Comparison of ENCODE assay signal across 8 mouse cellular contexts in genomic region chr9:21545351-21545915, GRCm38 (mm10). TPM values are rescaled to one million over a fixed set of nuclear protein-coding genes. Genes with fewer than 3 reads are reported as not detected.
A peak's percentile ranks its signal among the peaks of the same experiment; 100 is the strongest.
DNase-seq lines count a peak whose midpoint lies in the region; ATAC-seq and TF ChIP-seq lines count a peak whose summit lies in the region.

No protein-coding gene starts in this region.

- no peaks in the 10 kb centered on the region for H3K9me3 ChIP-seq in heart, postnatal 0 days (replicated peaks; ENCODE audit: control insufficient read depth, low read length)

- H3K79me2 ChIP-seq in macrophage (ENCODE audit: inconsistent target): peaks cover 28% of the 10 kb centered on the region

- TF ChIP-seq EP300 in heart, postnatal 0 days (IDR thresholded peaks at IDR 0.05; ENCODE audit: low read depth): no peak

- no peak for TF ChIP-seq POLR2A in bone marrow macrophage, adult 2 months (IDR thresholded peaks at IDR 0.05; ENCODE audit: borderline replicate concordance, low read depth, low read length)

- peak overlapping the region; percentile 37; the same call in 1 of the 2 replicates for H3K9ac ChIP-seq in heart, postnatal 0 days (replicated peaks; ENCODE audit: low read depth, low read length)

- peaks cover 15% of the 10 kb centered on the region for H3K4me1 ChIP-seq in bone marrow macrophage, adult 2 months (ENCODE audit: control insufficient read depth, insufficient read depth, low read length)
- peaks cover 7% of the 10 kb centered on the region for H3K4me1 ChIP-seq in heart, postnatal 0 days (ENCODE audit: control insufficient read depth, insufficient read depth)

- H3K27ac ChIP-seq in bone marrow macrophage, adult 2 months (ENCODE audit: insufficient read depth, low read depth, low read length): no peak overlapping the region
- peak overlapping the region; percentile 99 for H3K27ac ChIP-seq in heart, postnatal 0 days (ENCODE audit: low read depth)
- H3K27ac ChIP-seq in macrophage: peak overlapping the region; percentile 38; the same call in 1 of the 2 replicates

- 0 out of 2 replicates have a peak, but pooled peaks cover 5% of the 10 kb centered on the region for H3K36me3 ChIP-seq in heart, postnatal 0 days (replicated peaks; ENCODE audit: control insufficient read depth, insufficient read depth, low read length)
- H3K36me3 ChIP-seq in macrophage (ENCODE audit: inconsistent target): peaks cover 14% of the 10 kb centered on the region; the same call in 1 of the 2 replicates

- ATAC-seq in heart, postnatal 0 days (ENCODE audit: insufficient read depth, low read depth): peak; percentile 3; the same call in 1 of the 2 replicates

- TF ChIP-seq CTCF in bone marrow macrophage, adult 2 months (IDR thresholded peaks at IDR 0.05; ENCODE audit: low read depth, low read length): no peak
- no peak for TF ChIP-seq CTCF in heart, postnatal 0 days (IDR thresholded peaks at IDR 0.05; ENCODE audit: low read depth)

- peak; percentile 15 for DNase-seq in layer of hippocampus, adult 9-11 months
- no peak for DNase-seq in layer of hippocampus, adult 18-20 months (ENCODE audit: low spot score in 2 of 2)
- DNase-seq in heart, postnatal 0 days (ENCODE audit: low spot score): peak; percentile 35
- no peak for DNase-seq in right cerebral cortex, adult 18-20 months
- no peak for DNase-seq in retina, embryonic 14.5 days (ENCODE audit: low spot score)
- DNase-seq in layer of hippocampus, adult 9-10 months (ENCODE audit: low spot score): no peak

- peak overlapping the region; percentile 73 for H3K4me3 ChIP-seq in bone marrow macrophage, adult 2 months (ENCODE audit: insufficient read depth, low read length)
- peak overlapping the region; percentile 84 for H3K4me3 ChIP-seq in heart, postnatal 0 days (ENCODE audit: low read depth, low read length)
- H3K4me3 ChIP-seq in macrophage (ENCODE audit: inconsistent target): peak overlapping the region; percentile 41

- peak overlapping the region; percentile 73 for H3K4me2 ChIP-seq in heart, postnatal 0 days (ENCODE audit: low read depth, low read length)

- WGBS in heart, postnatal 0 days: 20% methylated on average over 9 of the region's 9 CpGs
- 43% methylated on average over 9 of the region's 9 CpGs for WGBS in macrophage (ENCODE audit: missing documents)

- no peaks in the 10 kb centered on the region for H3K27me3 ChIP-seq in heart, postnatal 0 days (ENCODE audit: control insufficient read depth, insufficient read depth, low read length)

RNA-seq across cellular contexts. Expression of gene Carm1, which starts 1.3 kb away (rescaled TPM):
- 10 to 100 TPM; 76.4 to 81.6 TPM for total RNA-seq in layer of hippocampus, adult 18-20 months (2021)
- 19.1 and 20.5 TPM in 2 replicates for polyA plus RNA-seq in bone marrow macrophage, adult 2 months (2012; ENCODE audit: insufficient read depth, insufficient read length, missing spikeins)
- 49.5 and 78.3 TPM in 2 replicates for total RNA-seq in heart, postnatal 0 days (2014; rRNA removed; ENCODE audit: low replicate concordance)
- polyA plus RNA-seq in heart, postnatal 0 days (2015; fragmentation: Nextera tagmentation; extraction: Ambion mirVana): 11.3 and 12.7 TPM in 2 replicates
- 10 to 100 TPM; 16.3 to 53.7 (median 29.1) TPM for total RNA-seq in macrophage (2018; cell fraction: chromatin; rRNA removed)
- total RNA-seq in macrophage (2018; cell fraction: cytosol; rRNA removed): 10 to 100 TPM; 11.5 to 21.4 (median 15.7) TPM
- total RNA-seq in macrophage (2018; cell fraction: nucleus; rRNA removed): 10 to 100 TPM; 11.4 to 44.2 (median 20.9) TPM
- 14.6 to 27.6 TPM (median 25.0 TPM) in 3 replicates for polyA plus RNA-seq in macrophage (2018)

RNA-seq across cellular contexts. Expression of gene AB124611, which starts 19.5 kb away (rescaled TPM):
- not detected for total RNA-seq in layer of hippocampus, adult 18-20 months (2021)
- polyA plus RNA-seq in bone marrow macrophage, adult 2 months (2012; ENCODE audit: insufficient read depth, insufficient read length, missing spikeins): 156 and 179 TPM in 2 replicates
- 0.15 and 3.3 TPM in 2 replicates for total RNA-seq in heart, postnatal 0 days (2014; rRNA removed; ENCODE audit: low replicate concordance)
- 1.00 and 1.6 TPM in 2 replicates for polyA plus RNA-seq in heart, postnatal 0 days (2015; fragmentation: Nextera tagmentation; extraction: Ambion mirVana)
- total RNA-seq in macrophage (2018; cell fraction: chromatin; rRNA removed): 100 to 1,000 TPM in 6 of 26 experiments, 10 to 100 TPM in 20; 15.4 to 119 (median 65.8) TPM
- total RNA-seq in macrophage (2018; cell fraction: cytosol; rRNA removed): 100 to 1,000 TPM; 131 to 227 (median 183) TPM
- total RNA-seq in macrophage (2018; cell fraction: nucleus; rRNA removed): 100 to 1,000 TPM in 12 of 26 experiments, 10 to 100 TPM in 14; 50.9 to 161 (median 97.0) TPM
- 88.5 to 191 TPM (median 116 TPM) in 3 replicates for polyA plus RNA-seq in macrophage (2018)

RNA-seq across cellular contexts. Expression of gene Tmed1, which starts 35.4 kb away (rescaled TPM):
- 10 to 100 TPM; 11.1 to 11.8 TPM for total RNA-seq in layer of hippocampus, adult 18-20 months (2021)
- polyA plus RNA-seq in bone marrow macrophage, adult 2 months (2012; ENCODE audit: insufficient read depth, insufficient read length, missing spikeins): 11.3 and 11.8 TPM in 2 replicates
- total RNA-seq in heart, postnatal 0 days (2014; rRNA removed; ENCODE audit: low replicate concordance): 70.5 and 99.3 TPM in 2 replicates
- polyA plus RNA-seq in heart, postnatal 0 days (2015; fragmentation: Nextera tagmentation; extraction: Ambion mirVana): 83.7 and 89.1 TPM in 2 replicates
- 10 to 100 TPM in 1 of 26 experiments, 1 to 10 TPM in 24, under 1 TPM in 1; 0.76 to 10.5 (median 3.7) TPM for total RNA-seq in macrophage (2018; cell fraction: chromatin; rRNA removed)
- 10 to 100 TPM in 21 of 26 experiments, 1 to 10 TPM in 5; 5.6 to 15.4 (median 11.2) TPM for total RNA-seq in macrophage (2018; cell fraction: cytosol; rRNA removed)
- total RNA-seq in macrophage (2018; cell fraction: nucleus; rRNA removed): 10 to 100 TPM in 5 of 26 experiments, 1 to 10 TPM in 21; 3.3 to 13.1 (median 7.4) TPM
- polyA plus RNA-seq in macrophage (2018): 5.5 to 16.0 TPM (median 11.8 TPM) in 3 replicates

RNA-seq across cellular contexts. Expression of gene Timm29, which starts 47.1 kb away (rescaled TPM):
- total RNA-seq in layer of hippocampus, adult 18-20 months (2021): 10 to 100 TPM; 61.7 to 63.6 TPM
- polyA plus RNA-seq in bone marrow macrophage, adult 2 months (2012; ENCODE audit: insufficient read depth, insufficient read length, missing spikeins): 15.5 and 16.4 TPM in 2 replicates
- total RNA-seq in heart, postnatal 0 days (2014; rRNA removed; ENCODE audit: low replicate concordance): 33.4 and 44.6 TPM in 2 replicates
- polyA plus RNA-seq in heart, postnatal 0 days (2015; fragmentation: Nextera tagmentation; extraction: Ambion mirVana): 23.2 and 23.7 TPM in 2 replicates
- total RNA-seq in macrophage (2018; cell fraction: chromatin; rRNA removed): 10 to 100 TPM in 7 of 26 experiments, 1 to 10 TPM in 19; 3.4 to 16.0 (median 7.9) TPM
- 10 to 100 TPM; 12.4 to 28.1 (median 21.9) TPM for total RNA-seq in macrophage (2018; cell fraction: cytosol; rRNA removed)
- 10 to 100 TPM in 25 of 26 experiments, 1 to 10 TPM in 1; 9.2 to 30.8 (median 16.4) TPM for total RNA-seq in macrophage (2018; cell fraction: nucleus; rRNA removed)
- 15.8 to 21.9 TPM (median 21.2 TPM) in 3 replicates for polyA plus RNA-seq in macrophage (2018)

RNA-seq across cellular contexts. Expression of gene Yipf2, which starts 47.2 kb away (rescaled TPM):
- total RNA-seq in layer of hippocampus, adult 18-20 months (2021): 10 to 100 TPM; 19.5 to 20.0 TPM
- polyA plus RNA-seq in bone marrow macrophage, adult 2 months (2012; ENCODE audit: insufficient read depth, insufficient read length, missing spikeins): 16.1 and 17.9 TPM in 2 replicates
- 12.3 and 17.6 TPM in 2 replicates for total RNA-seq in heart, postnatal 0 days (2014; rRNA removed; ENCODE audit: low replicate concordance)
- polyA plus RNA-seq in heart, postnatal 0 days (2015; fragmentation: Nextera tagmentation; extraction: Ambion mirVana): 9.1 and 11.9 TPM in 2 replicates
- 10 to 100 TPM in 19 of 26 experiments, 1 to 10 TPM in 7; 2.7 to 38.9 (median 17.0) TPM for total RNA-seq in macrophage (2018; cell fraction: chromatin; rRNA removed)
- 10 to 100 TPM in 21 of 26 experiments, 1 to 10 TPM in 5; 6.1 to 15.8 (median 11.6) TPM for total RNA-seq in macrophage (2018; cell fraction: cytosol; rRNA removed)
- total RNA-seq in macrophage (2018; cell fraction: nucleus; rRNA removed): 10 to 100 TPM in 21 of 26 experiments, 1 to 10 TPM in 5; 4.8 to 32.4 (median 17.1) TPM
- polyA plus RNA-seq in macrophage (2018): 6.9 to 12.2 TPM (median 7.4 TPM) in 3 replicates

Comparison
In these comparisons a context has a peak if more than half of its experiments do, and no peak if none do; other contexts are left out.
1. DNase-seq: peak in layer of hippocampus, adult 9-11 months (single experiment) and heart, postnatal 0 days (single experiment); none in layer of hippocampus, adult 18-20 months (0 of 2), right cerebral cortex, adult 18-20 months (single experiment), retina, embryonic 14.5 days (single experiment) and layer of hippocampus, adult 9-10 months (single experiment).
2. RNA of gene AB124611, which starts 19.5 kb away (polyA plus RNA-seq): 156 to 179 TPM in bone marrow macrophage, adult 2 months and 88.5 to 191 TPM in macrophage; 1.00 to 1.6 TPM in heart, postnatal 0 days; every median in the first group is over 10 times any median in the second.
3. Peak in every context shown above with its lines, with median percentiles within 50 percentile points of each other: H3K4me3 ChIP-seq.